Mouse (Mus musculus): ENCODE measurements around the gene Ccdc13. TPM values are rescaled to one million over a fixed set of nuclear protein-coding genes. Genes with fewer than 3 reads are reported as not detected.

Ccdc13 gene
- polyA plus RNA-seq, 1 experiment from 2014 or later: 4.2 TPM

DNA sequence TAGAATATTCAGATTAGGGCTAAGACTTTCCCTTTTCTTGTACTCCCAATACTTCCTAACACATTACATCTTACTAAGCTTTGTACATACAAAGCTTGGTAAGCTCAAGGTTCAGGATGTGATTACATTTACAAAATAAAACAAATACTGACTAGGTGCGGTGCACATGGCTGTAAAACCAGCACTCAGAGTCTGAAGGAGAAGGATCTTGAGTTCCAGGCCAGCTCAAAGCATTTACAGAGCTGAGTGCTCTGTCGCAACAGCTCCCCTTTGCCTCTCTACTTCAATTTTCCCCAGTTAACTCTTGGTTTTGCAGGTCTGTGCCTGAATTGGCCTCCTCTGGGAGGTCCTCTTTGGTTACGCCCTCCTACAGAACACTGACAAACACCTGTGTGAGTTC is 15.0 kb upstream of the Ccdc13 start:
- no peak overlapping the region for H3K4me2 ChIP-seq (ENCODE audit: low read length)
- ATAC-seq: no peak
- peaks cover 3% of the 10 kb centered on the region for H3K36me3 ChIP-seq (ENCODE audit: control insufficient read depth, insufficient read depth)
- H3K9me3 ChIP-seq (ENCODE audit: control insufficient read depth, low read length): no peaks in the 10 kb centered on the region
- H3K4me1 ChIP-seq (replicated peaks; ENCODE audit: control insufficient read depth, insufficient read depth, low read length): peaks cover 10% of the 10 kb centered on the region
- no peak overlapping the region for H3K9ac ChIP-seq (replicated peaks; ENCODE audit: low read depth, low read length)
- H3K4me3 ChIP-seq (replicated peaks; ENCODE audit: low read length): no peak overlapping the region
- no peak overlapping the region for H3K27ac ChIP-seq (ENCODE audit: low read length)
- over 99% methylated on average over 3 of the region's 3 CpGs for WGBS
- H3K27me3 ChIP-seq (replicated peaks; ENCODE audit: control insufficient read depth, insufficient read depth, low read length): no peaks in the 10 kb centered on the region

DNA sequence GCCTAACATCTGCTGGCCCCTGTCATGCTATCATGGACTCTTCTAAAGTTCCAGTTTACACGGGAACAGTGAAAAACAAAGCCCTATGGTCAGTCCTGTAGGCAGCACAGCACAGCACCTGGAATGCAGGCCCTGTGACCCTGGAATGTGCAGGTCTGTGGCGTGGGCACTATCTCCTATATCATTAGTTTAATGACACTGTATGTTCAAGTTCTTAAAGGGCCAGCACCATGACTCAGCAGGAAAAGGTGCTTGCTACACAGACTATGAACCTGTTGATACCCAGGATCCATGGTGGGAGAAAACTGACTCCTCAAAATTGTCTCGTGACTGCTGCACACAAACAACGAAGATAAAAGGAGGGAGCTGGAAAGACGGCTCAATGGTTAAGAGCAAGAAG is 8.6 kb upstream of the Ccdc13 start:
- WGBS: 84% methylated on average over 5 of the region's 5 CpGs
- ATAC-seq: no peak
- Histone ChIP-seq H3K9me3 (ENCODE audit: control insufficient read depth, low read length) (no peaks in the 10 kb centered on the region), H3K4me3 (replicated peaks; ENCODE audit: low read length) (no peak overlapping the region), H3K4me1 (replicated peaks; ENCODE audit: control insufficient read depth, insufficient read depth, low read length) (no peaks in the 10 kb centered on the region), H3K4me2 (ENCODE audit: low read length) (no peak overlapping the region), H3K36me3 (ENCODE audit: control insufficient read depth, insufficient read depth) (peaks cover 6% of the 10 kb centered on the region), H3K9ac (replicated peaks; ENCODE audit: low read depth, low read length) (no peak overlapping the region), H3K27ac (ENCODE audit: low read length) (no peak overlapping the region), H3K27me3 (replicated peaks; ENCODE audit: control insufficient read depth, insufficient read depth, low read length) (no peaks in the 10 kb centered on the region)

DNA sequence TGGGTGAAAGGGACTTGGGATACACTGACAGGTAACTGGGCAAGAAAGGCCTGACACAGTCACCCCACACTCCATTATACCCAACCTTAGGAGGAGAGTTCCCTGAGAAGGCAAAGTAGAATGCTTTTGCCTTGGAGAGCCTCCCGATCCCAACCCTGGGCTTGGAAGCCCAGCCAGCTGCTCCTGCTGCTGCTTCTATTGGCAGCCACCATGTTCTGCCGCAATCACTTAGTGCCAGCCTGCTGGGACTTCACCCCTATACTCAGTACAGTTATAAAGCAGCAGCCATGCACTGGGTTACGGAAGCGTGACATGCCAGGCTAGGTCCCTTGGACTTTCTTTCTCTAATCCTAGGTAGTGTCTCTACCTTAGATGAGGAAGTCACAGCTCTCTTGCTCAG is 7.9 kb upstream of the Ccdc13 start:
- H3K4me1 ChIP-seq (replicated peaks; ENCODE audit: control insufficient read depth, insufficient read depth, low read length): no peaks in the 10 kb centered on the region
- H3K9ac ChIP-seq (replicated peaks; ENCODE audit: low read depth, low read length): no peak overlapping the region
- H3K27ac ChIP-seq (ENCODE audit: low read length): no peak overlapping the region
- H3K4me3 ChIP-seq (replicated peaks; ENCODE audit: low read length): no peak overlapping the region
- no peaks in the 10 kb centered on the region for H3K9me3 ChIP-seq (ENCODE audit: control insufficient read depth, low read length)
- ATAC-seq: no peak
- H3K4me2 ChIP-seq (ENCODE audit: low read length): no peak overlapping the region
- H3K36me3 ChIP-seq (ENCODE audit: control insufficient read depth, insufficient read depth): peaks cover 6% of the 10 kb centered on the region
- H3K27me3 ChIP-seq (replicated peaks; ENCODE audit: control insufficient read depth, insufficient read depth, low read length): no peaks in the 10 kb centered on the region
- 89% methylated on average over 4 of the region's 4 CpGs for WGBS

DNA sequence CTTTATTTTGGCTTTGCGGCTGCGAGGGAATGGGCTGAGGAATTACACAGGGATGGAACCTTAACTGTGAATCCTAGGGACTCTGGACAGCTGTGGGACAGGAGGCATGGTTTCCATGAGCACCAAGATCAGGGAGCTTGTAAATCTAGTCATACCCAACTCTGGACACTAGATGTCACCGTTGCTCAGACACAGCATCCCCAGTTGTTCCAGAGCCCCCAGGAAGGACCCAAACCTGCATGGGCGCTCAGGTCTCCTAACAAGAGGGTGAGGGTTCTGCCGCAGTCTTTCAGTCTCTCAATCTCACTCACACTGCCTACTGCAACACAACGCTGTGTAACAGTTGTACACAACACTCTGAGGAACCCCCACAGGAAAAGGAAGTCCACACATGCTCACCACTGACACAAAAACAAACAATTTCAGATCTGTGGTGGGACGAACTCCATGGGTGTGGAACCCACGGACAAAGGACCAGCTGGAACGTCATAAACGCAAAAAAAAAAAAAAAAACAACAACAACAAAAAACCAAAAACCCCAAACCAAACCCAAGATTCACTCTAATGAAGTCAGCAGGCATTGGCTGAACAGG is 7.4 kb upstream of the Ccdc13 start:
- Histone ChIP-seq H3K4me3 (replicated peaks; ENCODE audit: low read length) (no peak overlapping the region), H3K27ac (ENCODE audit: low read length) (no peak overlapping the region), H3K27me3 (replicated peaks; ENCODE audit: control insufficient read depth, insufficient read depth, low read length) (no peaks in the 10 kb centered on the region), H3K4me2 (ENCODE audit: low read length) (no peak overlapping the region), H3K4me1 (replicated peaks; ENCODE audit: control insufficient read depth, insufficient read depth, low read length) (no peaks in the 10 kb centered on the region), H3K9ac (replicated peaks; ENCODE audit: low read depth, low read length) (no peak overlapping the region), H3K36me3 (ENCODE audit: control insufficient read depth, insufficient read depth) (peaks cover 3% of the 10 kb centered on the region), H3K9me3 (ENCODE audit: control insufficient read depth, low read length) (no peaks in the 10 kb centered on the region)
- peak; percentile 18; the same call in 1 of the 2 replicates for ATAC-seq
- 52% methylated on average over 10 of the region's 10 CpGs for WGBS

DNA sequence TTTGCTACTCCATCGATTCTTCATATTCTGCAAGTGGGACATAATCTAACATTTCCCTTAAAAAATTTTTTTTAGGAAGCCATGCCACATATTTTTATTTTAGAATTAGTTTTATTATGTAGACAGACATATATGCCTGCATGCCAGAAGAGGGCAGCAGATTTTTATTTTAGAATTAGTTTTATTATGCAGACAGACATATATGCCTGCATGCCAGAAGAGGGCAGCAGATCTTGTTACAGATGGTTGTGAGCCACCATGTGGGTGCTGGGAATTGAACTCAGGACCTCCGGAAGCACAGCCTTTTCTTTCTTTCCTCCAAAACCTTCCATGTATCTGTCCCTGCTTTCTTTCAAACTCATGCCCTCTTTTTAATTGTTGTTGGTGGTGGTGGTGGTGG is 3.7 kb upstream of the Ccdc13 start:
- peaks cover 7% of the 10 kb centered on the region for H3K4me1 ChIP-seq (replicated peaks; ENCODE audit: control insufficient read depth, insufficient read depth, low read length)
- 96% methylated on average over 2 of the region's 2 CpGs for WGBS
- no peak overlapping the region for H3K4me3 ChIP-seq (replicated peaks; ENCODE audit: low read length)
- H3K9me3 ChIP-seq (ENCODE audit: control insufficient read depth, low read length): no peaks in the 10 kb centered on the region
- no peak overlapping the region for H3K27ac ChIP-seq (ENCODE audit: low read length)
- ATAC-seq: no peak
- no peak overlapping the region for H3K4me2 ChIP-seq (ENCODE audit: low read length)
- no peaks in the 10 kb centered on the region for H3K36me3 ChIP-seq (ENCODE audit: control insufficient read depth, insufficient read depth)
- no peaks in the 10 kb centered on the region for H3K27me3 ChIP-seq (replicated peaks; ENCODE audit: control insufficient read depth, insufficient read depth, low read length)
- H3K9ac ChIP-seq (replicated peaks; ENCODE audit: low read depth, low read length): no peak overlapping the region

DNA sequence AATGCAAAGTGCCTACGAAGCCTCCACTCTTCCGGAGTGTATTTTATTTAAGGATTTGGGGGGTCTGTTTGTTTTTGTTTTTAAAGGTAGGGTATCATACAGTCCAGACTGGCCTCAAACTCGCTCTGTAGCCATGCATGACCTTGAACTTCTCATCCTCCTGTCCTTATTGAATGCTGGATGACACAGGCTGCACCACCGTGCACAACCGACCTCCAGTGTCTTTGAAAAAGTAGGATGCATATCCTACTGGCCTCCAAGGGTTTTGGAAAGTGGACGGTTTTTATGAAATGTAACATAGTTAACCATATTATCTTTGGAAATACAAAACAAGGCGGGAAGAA is 333 bp upstream of the Ccdc13 start:
- H3K4me3 ChIP-seq (replicated peaks; ENCODE audit: low read length): peak overlapping the region; percentile 48
- 40% methylated on average over 7 of the region's 7 CpGs for WGBS
- no peak overlapping the region for H3K27ac ChIP-seq (ENCODE audit: low read length)
- peaks cover 7% of the 10 kb centered on the region for H3K4me1 ChIP-seq (replicated peaks; ENCODE audit: control insufficient read depth, insufficient read depth, low read length)
- H3K27me3 ChIP-seq (replicated peaks; ENCODE audit: control insufficient read depth, insufficient read depth, low read length): no peaks in the 10 kb centered on the region
- H3K4me2 ChIP-seq (ENCODE audit: low read length): peak overlapping the region; percentile 48
- peak overlapping the region; percentile 54 for H3K9ac ChIP-seq (replicated peaks; ENCODE audit: low read depth, low read length)
- no peaks in the 10 kb centered on the region for H3K9me3 ChIP-seq (ENCODE audit: control insufficient read depth, low read length)
- peak; percentile 18; the same call in 1 of the 2 replicates for ATAC-seq
- H3K36me3 ChIP-seq (ENCODE audit: control insufficient read depth, insufficient read depth): no peaks in the 10 kb centered on the region

DNA sequence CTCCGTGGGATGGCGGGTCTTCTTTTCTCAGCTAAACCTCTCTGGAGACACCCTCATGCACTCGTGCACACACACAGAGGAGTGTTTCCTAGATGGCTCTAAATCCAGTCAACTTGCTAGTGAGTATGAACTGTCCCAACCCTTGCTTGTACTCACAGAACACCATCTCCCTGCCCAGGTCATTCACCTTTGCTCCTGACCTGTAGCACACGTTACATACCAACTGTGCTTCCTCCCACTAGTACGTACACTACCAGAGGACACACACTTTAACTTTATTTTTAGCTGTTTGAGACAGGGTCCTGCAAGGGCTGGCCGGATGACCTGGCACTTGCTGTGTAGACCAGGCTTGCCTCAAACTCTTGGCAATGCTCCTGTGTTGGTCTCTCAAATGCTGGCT is 1.3 kb downstream of the Ccdc13 start:
- no peak overlapping the region for H3K27ac ChIP-seq (ENCODE audit: low read length)
- H3K9me3 ChIP-seq (ENCODE audit: control insufficient read depth, low read length): no peaks in the 10 kb centered on the region
- H3K4me2 ChIP-seq (ENCODE audit: low read length): no peak overlapping the region
- ATAC-seq: no peak
- WGBS: 94% methylated on average over 6 of the region's 6 CpGs
- H3K4me1 ChIP-seq (replicated peaks; ENCODE audit: control insufficient read depth, insufficient read depth, low read length): peaks cover 7% of the 10 kb centered on the region
- H3K4me3 ChIP-seq (replicated peaks; ENCODE audit: low read length): no peak overlapping the region
- H3K36me3 ChIP-seq (ENCODE audit: control insufficient read depth, insufficient read depth): no peaks in the 10 kb centered on the region
- H3K9ac ChIP-seq (replicated peaks; ENCODE audit: low read depth, low read length): no peak overlapping the region
- no peaks in the 10 kb centered on the region for H3K27me3 ChIP-seq (replicated peaks; ENCODE audit: control insufficient read depth, insufficient read depth, low read length)

DNA sequence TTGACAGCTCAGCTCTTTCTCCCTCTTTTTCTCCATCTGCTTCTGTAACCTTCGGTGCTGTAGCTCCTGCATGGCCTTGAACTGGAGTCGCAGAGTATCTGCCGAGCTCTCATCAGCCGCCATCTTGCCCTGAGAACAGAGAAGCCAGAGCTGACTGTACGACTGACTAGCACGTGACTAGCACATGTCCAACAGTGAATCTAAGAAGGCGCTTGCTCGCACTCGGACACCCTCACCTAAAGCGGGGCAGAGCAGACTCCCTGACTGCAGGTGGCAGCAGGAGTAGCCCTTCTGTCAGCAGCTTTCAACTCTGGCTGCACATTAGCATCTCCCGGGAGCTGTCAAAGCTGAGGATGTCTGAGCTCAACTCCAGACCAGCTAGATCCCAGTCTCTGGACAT is 5.4 kb downstream of the Ccdc13 start:
- Histone ChIP-seq H3K4me3 (replicated peaks; ENCODE audit: low read length) (no peak overlapping the region), H3K4me2 (ENCODE audit: low read length) (no peak overlapping the region), H3K27ac (ENCODE audit: low read length) (no peak overlapping the region), H3K9ac (replicated peaks; ENCODE audit: low read depth, low read length) (no peak overlapping the region), H3K4me1 (replicated peaks; ENCODE audit: control insufficient read depth, insufficient read depth, low read length) (peaks cover 2% of the 10 kb centered on the region; the same call in 1 of the 2 replicates), H3K27me3 (replicated peaks; ENCODE audit: control insufficient read depth, insufficient read depth, low read length) (no peaks in the 10 kb centered on the region), H3K36me3 (ENCODE audit: control insufficient read depth, insufficient read depth) (no peaks in the 10 kb centered on the region), H3K9me3 (ENCODE audit: control insufficient read depth, low read length) (no peaks in the 10 kb centered on the region)
- 82% methylated on average over 11 of the region's 11 CpGs for WGBS
- no peak for ATAC-seq

DNA sequence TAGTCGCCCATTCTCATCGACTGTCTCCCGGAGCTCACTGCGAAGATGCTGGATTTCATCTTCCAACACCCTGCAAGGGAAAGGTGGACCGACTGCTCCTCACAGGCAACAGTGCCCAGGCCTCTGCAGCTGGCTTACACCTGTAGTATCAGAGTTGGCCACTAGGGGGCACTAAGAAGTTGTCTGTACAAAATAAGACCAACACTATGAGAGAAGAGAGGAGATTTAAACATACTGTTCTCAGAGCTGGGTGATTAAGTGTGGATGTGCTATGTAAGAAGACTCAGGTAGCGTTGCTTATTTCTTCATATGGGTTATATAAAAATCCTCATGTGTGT is 8.3 kb downstream of the Ccdc13 start:
- Histone ChIP-seq H3K9ac (replicated peaks; ENCODE audit: low read depth, low read length) (no peak overlapping the region), H3K4me1 (replicated peaks; ENCODE audit: control insufficient read depth, insufficient read depth, low read length) (no peaks in the 10 kb centered on the region), H3K4me3 (replicated peaks; ENCODE audit: low read length) (no peak overlapping the region), H3K36me3 (ENCODE audit: control insufficient read depth, insufficient read depth) (no peaks in the 10 kb centered on the region), H3K27me3 (replicated peaks; ENCODE audit: control insufficient read depth, insufficient read depth, low read length) (no peaks in the 10 kb centered on the region), H3K9me3 (ENCODE audit: control insufficient read depth, low read length) (no peaks in the 10 kb centered on the region), H3K4me2 (ENCODE audit: low read length) (no peak overlapping the region), H3K27ac (ENCODE audit: low read length) (no peak overlapping the region)
- 25% methylated on average over 6 of the region's 6 CpGs for WGBS
- ATAC-seq: peak; percentile 68
